In the genomic region with DNA sequence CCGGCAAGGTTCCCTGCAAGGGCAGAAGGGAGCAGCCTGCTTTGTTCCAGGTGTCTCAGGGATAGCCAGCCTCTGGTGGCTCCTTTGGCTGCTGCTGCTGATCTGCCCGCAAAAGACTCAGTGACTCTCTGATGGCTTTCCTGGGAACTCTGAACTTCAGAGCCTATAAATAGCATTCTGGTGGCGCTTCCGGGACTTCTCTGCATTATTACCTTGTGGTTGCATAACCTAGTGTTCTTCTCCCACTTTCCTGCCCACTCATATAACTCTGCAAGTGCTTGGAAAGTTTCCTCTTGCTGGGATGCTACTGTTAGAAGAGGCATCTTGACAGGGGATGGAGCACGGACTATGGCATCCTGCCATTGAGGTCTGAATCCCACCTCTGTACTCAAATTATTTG, we compare ENCODE assay signal across 24 mouse cellular contexts. TPM values are rescaled to one million over a fixed set of nuclear protein-coding genes. Genes with fewer than 3 reads are reported as not detected.
DNase-seq lines count a peak whose midpoint lies in the region; ATAC-seq and TF ChIP-seq lines count a peak whose summit lies in the region.
"Had no signal": no experiment of that assay in that cellular context is flagged by ENCODE, and none has a peak within 500 bp of the region (broad histone marks: within the 10 kb centered on the region; RNA-seq: fewer than 3 reads in every experiment).

No protein-coding gene starts in this region.

- no peaks in the 10 kb centered on the region for H3K79me2 ChIP-seq in heart, adult 2 months (replicated peaks; ENCODE audit: control insufficient read depth, insufficient read depth, low read length)

- TF ChIP-seq CTCF in heart, adult 2 months (IDR thresholded peaks at IDR 0.05): no peak
- no peak for TF ChIP-seq CTCF in intestine, postnatal 0 days (IDR thresholded peaks at IDR 0.05; ENCODE audit: low read depth)

- no peak overlapping the region for H3K4me2 ChIP-seq in heart, embryonic 16.5 days (ENCODE audit: low read depth, low read length)
- H3K4me2 ChIP-seq in intestine, postnatal 0 days (replicated peaks; ENCODE audit: low read depth): peak overlapping the region; percentile 35; the same call in 1 of the 2 replicates
- H3K4me2 ChIP-seq in hindbrain, embryonic 14.5 days (replicated peaks): no peak overlapping the region
- H3K4me2 ChIP-seq: embryonic facial prominence, embryonic 12.5 days; forebrain, embryonic 13.5 days; forebrain, embryonic 15.5 days had no signal

- peak overlapping the region; percentile 16; the same call in 1 of the 2 replicates for H3K27ac ChIP-seq in heart, embryonic 16.5 days (ENCODE audit: low read length)
- no peak overlapping the region for H3K27ac ChIP-seq in heart, adult 2 months
- peak overlapping the region; percentile 68 for H3K27ac ChIP-seq in intestine, postnatal 0 days (ENCODE audit: low read depth, low read length)
- no peak overlapping the region for H3K27ac ChIP-seq in hindbrain, embryonic 14.5 days
- H3K27ac ChIP-seq: embryonic facial prominence, embryonic 10.5 days; embryonic facial prominence, embryonic 12.5 days; forebrain, embryonic 13.5 days; forebrain, embryonic 15.5 days had no signal

- H3K27me3 ChIP-seq in heart, embryonic 16.5 days (ENCODE audit: control insufficient read depth, insufficient read depth, low read length): no peaks in the 10 kb centered on the region; the same call in 1 of the 2 replicates
- no peaks in the 10 kb centered on the region for H3K27me3 ChIP-seq in heart, adult 2 months (ENCODE audit: control insufficient read depth, insufficient read depth, low read length)
- H3K27me3 ChIP-seq in intestine, postnatal 0 days (replicated peaks; ENCODE audit: control insufficient read depth, insufficient read depth, low read length): no peaks in the 10 kb centered on the region
- no peaks in the 10 kb centered on the region for H3K27me3 ChIP-seq in hindbrain, embryonic 14.5 days (ENCODE audit: control insufficient read depth, insufficient read depth, low read length)
- H3K27me3 ChIP-seq: embryonic facial prominence, embryonic 12.5 days; forebrain, embryonic 13.5 days; forebrain, embryonic 15.5 days had no signal

- no peak for ATAC-seq in heart, embryonic 16.5 days (replicated peaks; ENCODE audit: extremely low read depth, insufficient read depth, low FRiP score)
- ATAC-seq in intestine, postnatal 0 days: peak; percentile 12; the same call in 1 of the 2 replicates
- ATAC-seq in hindbrain, embryonic 14.5 days (ENCODE audit: low FRiP score): no peak
- ATAC-seq: forebrain, embryonic 13.5 days; forebrain, embryonic 15.5 days had no signal

- no peak overlapping the region for H3K9ac ChIP-seq in heart, embryonic 16.5 days (ENCODE audit: low read length)
- no peak overlapping the region for H3K9ac ChIP-seq in heart, adult 2 months (ENCODE audit: low read depth, low read length)
- H3K9ac ChIP-seq in intestine, postnatal 0 days (ENCODE audit: low read depth, low read length): no peak overlapping the region
- no peak overlapping the region for H3K9ac ChIP-seq in hindbrain, embryonic 14.5 days
- H3K9ac ChIP-seq: embryonic facial prominence, embryonic 12.5 days; forebrain, embryonic 13.5 days; forebrain, embryonic 15.5 days had no signal

- no peaks in the 10 kb centered on the region for H3K36me3 ChIP-seq in heart, embryonic 16.5 days (ENCODE audit: control insufficient read depth, insufficient read depth)
- H3K36me3 ChIP-seq in heart, adult 2 months (ENCODE audit: control insufficient read depth, insufficient read depth, low read length): no peaks in the 10 kb centered on the region
- H3K36me3 ChIP-seq in intestine, postnatal 0 days (ENCODE audit: control insufficient read depth, insufficient read depth): peaks cover 8% of the 10 kb centered on the region; the same call in 1 of the 2 replicates
- no peaks in the 10 kb centered on the region for H3K36me3 ChIP-seq in hindbrain, embryonic 14.5 days (replicated peaks; ENCODE audit: control insufficient read depth, insufficient read depth)
- H3K36me3 ChIP-seq: embryonic facial prominence, embryonic 10.5 days; embryonic facial prominence, embryonic 12.5 days; forebrain, embryonic 15.5 days had no signal

- H3K4me1 ChIP-seq in heart, embryonic 16.5 days (ENCODE audit: control insufficient read depth, insufficient read depth, low read length): no peaks in the 10 kb centered on the region
- no peaks in the 10 kb centered on the region for H3K4me1 ChIP-seq in heart, adult 2 months (ENCODE audit: control insufficient read depth, insufficient read depth, low read length)
- H3K4me1 ChIP-seq in intestine, postnatal 0 days (replicated peaks; ENCODE audit: control insufficient read depth, insufficient read depth, low read length): peaks cover 13% of the 10 kb centered on the region
- H3K4me1 ChIP-seq in hindbrain, embryonic 14.5 days (replicated peaks; ENCODE audit: control insufficient read depth, insufficient read depth, low read length): no peaks in the 10 kb centered on the region
- H3K4me1 ChIP-seq: embryonic facial prominence, embryonic 12.5 days; forebrain, embryonic 13.5 days; forebrain, embryonic 15.5 days had no signal

- intact Hi-C loops in heart, adult 2 months (cut with DNase I): no loop called here

- no peak for TF ChIP-seq POLR2A in heart, adult 2 months (IDR thresholded peaks at IDR 0.05; ENCODE audit: insufficient read depth, low read depth, low read length)

- H3K4me3 ChIP-seq in heart, embryonic 16.5 days (ENCODE audit: low read length): no peak overlapping the region
- no peak overlapping the region for H3K4me3 ChIP-seq in heart, adult 2 months
- no peak overlapping the region for H3K4me3 ChIP-seq in intestine, postnatal 0 days (ENCODE audit: low read depth, low read length)
- H3K4me3 ChIP-seq in hindbrain, embryonic 14.5 days (replicated peaks; ENCODE audit: low read length): no peak overlapping the region
- H3K4me3 ChIP-seq: embryonic facial prominence, embryonic 10.5 days; embryonic facial prominence, embryonic 12.5 days; forebrain, embryonic 13.5 days; forebrain, embryonic 15.5 days had no signal

- 70% methylated on average over 5 of the region's 5 CpGs for WGBS in heart, embryonic 16.5 days
- 55% methylated on average over 5 of the region's 5 CpGs for WGBS in heart, adult 2 months
- 43% methylated on average over 5 of the region's 5 CpGs for WGBS in intestine, postnatal 0 days
- 88% methylated on average over 5 of the region's 5 CpGs for WGBS in hindbrain, embryonic 14.5 days

- TF ChIP-seq EP300 in heart, adult 2 months (IDR thresholded peaks at IDR 0.05; ENCODE audit: insufficient read depth, low read depth, low read length): no peak

- H3K9me3 ChIP-seq in heart, embryonic 16.5 days (replicated peaks; ENCODE audit: control insufficient read depth, low read length): no peaks in the 10 kb centered on the region
- no peaks in the 10 kb centered on the region for H3K9me3 ChIP-seq in intestine, postnatal 0 days (ENCODE audit: control insufficient read depth)
- no peaks in the 10 kb centered on the region for H3K9me3 ChIP-seq in hindbrain, embryonic 14.5 days (ENCODE audit: control insufficient read depth, low read length)
- H3K9me3 ChIP-seq: embryonic facial prominence, embryonic 10.5 days; embryonic facial prominence, embryonic 12.5 days; forebrain, embryonic 13.5 days; forebrain, embryonic 15.5 days had no signal

- no peak for DNase-seq in heart, adult 2 months
- DNase-seq in lung, postnatal 36 days: peak; percentile 24
- DNase-seq in lung, postnatal 10 days: no peak
- peak; percentile 67 for DNase-seq in brain, adult 2 months (ENCODE audit: low read depth, low spot score)
- DNase-seq in right cerebral cortex, postnatal 25 days: no peak
- no peak for DNase-seq in hindbrain, embryonic 14.5 days (ENCODE audit: low spot score)
- DNase-seq: adrenal gland, adult 2 months; adrenal gland, postnatal 10 days; adrenal gland, postnatal 25 days; cerebellum, adult 11-12 months; cerebellum, adult 2 months; cerebellum, adult 9-10 months; cerebellum, postnatal 10 days; cerebellum, postnatal 25 days had no signal

RNA-seq across cellular contexts. Expression of a gene that starts 6.3 kb away (rescaled TPM):
- 0.79 and 1.4 TPM in 2 replicates for polyA plus RNA-seq in heart, embryonic 16.5 days (2015; fragmentation: Nextera tagmentation; extraction: Ambion mirVana)
- total RNA-seq in heart, adult 2 months (2021): not detected
- 0.82 TPM in 1 of 2 replicates, not detected in the other for polyA plus RNA-seq in heart, adult 2 months (2012; rRNA removed)
- 70.6 and 72.0 TPM in 2 replicates for polyA plus RNA-seq in intestine, postnatal 0 days (2015; fragmentation: Nextera tagmentation; extraction: Ambion mirVana)
- not detected in 2 replicates for polyA plus RNA-seq in hindbrain, embryonic 14.5 days (2014; fragmentation: Nextera tagmentation; extraction: Ambion mirVana)
- total RNA-seq: adrenal gland, adult 2 months; adrenal gland, postnatal 10 days; adrenal gland, postnatal 25 days; MEL had no signal
- polyA plus RNA-seq: adrenal gland, adult 2 months; C2C12; forebrain, embryonic 11.5 days; forebrain, embryonic 13.5 days; forebrain, embryonic 15.5 days had no signal

RNA-seq across cellular contexts. Expression of a gene that starts 15.7 kb away (rescaled TPM):
- polyA plus RNA-seq in heart, embryonic 16.5 days (2015; fragmentation: Nextera tagmentation; extraction: Ambion mirVana): 0.13 TPM in 1 of 2 replicates, not detected in the other
- total RNA-seq in heart, adult 2 months (2021): not detected
- 0.09 and 0.23 TPM in 2 replicates for polyA plus RNA-seq in heart, adult 2 months (2012; rRNA removed)
- polyA plus RNA-seq in intestine, postnatal 0 days (2015; fragmentation: Nextera tagmentation; extraction: Ambion mirVana): 0.48 and 1.0 TPM in 2 replicates
- polyA plus RNA-seq in hindbrain, embryonic 14.5 days (2014; fragmentation: Nextera tagmentation; extraction: Ambion mirVana): not detected in 2 replicates
- total RNA-seq: adrenal gland, postnatal 10 days; adrenal gland, postnatal 25 days; ES-E14; MEL had no signal
- polyA plus RNA-seq: C2C12; embryonic facial prominence, embryonic 10.5 days; forebrain, embryonic 11.5 days; forebrain, embryonic 13.5 days; forebrain, embryonic 15.5 days had no signal

RNA-seq across cellular contexts. Expression of a gene that starts 59.4 kb away (rescaled TPM):
- 0.75 and 1.6 TPM in 2 replicates for polyA plus RNA-seq in heart, embryonic 16.5 days (2015; fragmentation: Nextera tagmentation; extraction: Ambion mirVana)
- total RNA-seq in heart, adult 2 months (2021): 10 to 100 TPM; 14.2 to 16.9 TPM
- polyA plus RNA-seq in heart, adult 2 months (2012; rRNA removed): 5.1 and 8.3 TPM in 2 replicates
- 0.04 TPM in 1 of 2 replicates, not detected in the other for polyA plus RNA-seq in intestine, postnatal 0 days (2015; fragmentation: Nextera tagmentation; extraction: Ambion mirVana)
- polyA plus RNA-seq in hindbrain, embryonic 14.5 days (2014; fragmentation: Nextera tagmentation; extraction: Ambion mirVana): 0.07 and 0.17 TPM in 2 replicates
- total RNA-seq: MEL had no signal

Comparison
In these comparisons a context has a peak if more than half of its experiments do, and no peak if none do; other contexts are left out.
1. H3K27ac ChIP-seq: peak in heart, embryonic 16.5 days (single experiment) and intestine, postnatal 0 days (single experiment); none in heart, adult 2 months (single experiment) and hindbrain, embryonic 14.5 days (single experiment).
2. DNase-seq: peak in lung, postnatal 36 days (single experiment) and brain, adult 2 months (single experiment); none in heart, adult 2 months (0 of 2), lung, postnatal 10 days (single experiment), right cerebral cortex, postnatal 25 days (single experiment) and hindbrain, embryonic 14.5 days (single experiment).
3. RNA of a gene that starts 6.3 kb away (polyA plus RNA-seq): 70.6 to 72.0 TPM in intestine, postnatal 0 days; 0.79 to 1.4 TPM in heart, embryonic 16.5 days, 0.82 TPM in heart, adult 2 months and not detected in hindbrain, embryonic 14.5 days; every median in the first group is over 10 times any median in the second.